Mouse (Mus musculus) embryo, embryonic 10 days (tissue): Measurements from ENCODE around the gene Mob1b.

Experiments used
- DNase-seq: peaks from one replicate; pipeline ENCODE4 v3.0.0-alpha.2; 2015; ENCODE audit warnings: low spot score

The Mob1b gene

DNA sequence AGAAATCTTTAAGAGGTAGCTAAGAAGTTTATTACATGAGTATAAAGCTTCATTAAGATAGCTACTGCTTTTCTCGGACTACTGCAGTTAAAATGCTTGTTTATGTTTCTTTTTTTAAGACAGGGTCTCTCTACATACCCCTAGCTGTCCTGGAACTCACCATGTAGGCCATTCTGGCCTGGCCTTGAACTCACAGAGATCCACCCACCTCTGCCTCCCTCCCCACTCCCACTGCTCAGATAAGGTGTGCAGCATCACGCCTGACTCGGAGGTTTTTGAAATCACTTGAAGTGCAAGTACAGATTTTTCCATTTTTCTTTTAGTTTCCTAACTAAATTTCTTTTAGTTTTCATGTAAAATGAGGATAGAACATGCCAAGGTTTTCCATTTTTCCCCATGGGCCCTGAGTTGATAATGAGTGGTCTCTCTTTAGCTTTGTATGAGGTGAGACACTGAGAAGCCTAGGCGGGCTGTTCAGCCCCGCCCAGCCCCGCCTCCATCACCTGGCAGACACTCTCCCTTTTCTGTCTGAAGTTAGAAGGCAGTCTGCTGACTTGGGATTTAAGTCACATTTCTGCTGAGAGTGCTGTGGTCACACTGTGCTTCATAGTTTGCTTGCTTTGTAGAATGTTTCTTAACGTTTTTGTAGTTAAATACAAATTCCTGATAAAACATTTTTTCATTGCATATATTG, 61.6 kb downstream of the Mob1b start:
- DNase-seq = no peak

DNA sequence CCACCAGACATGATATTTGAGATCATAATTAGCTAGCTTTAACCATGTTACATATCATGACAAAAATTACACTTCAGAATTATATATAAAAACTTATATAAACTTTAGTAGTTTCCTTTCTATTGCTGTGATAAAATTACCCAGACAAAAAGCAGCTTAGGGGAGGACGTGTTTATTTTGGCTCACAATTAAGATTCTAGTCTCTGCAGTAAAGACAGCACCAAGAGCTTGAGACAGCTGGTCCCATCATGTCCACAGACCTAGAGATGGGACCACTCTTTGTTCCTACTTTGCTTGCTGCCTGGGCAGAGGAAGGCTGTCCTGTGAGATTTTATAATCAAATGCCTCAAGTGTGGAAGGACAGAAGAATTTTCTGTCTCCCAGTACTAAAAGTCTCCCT, 64.4 kb downstream of the Mob1b start:
- no peak for DNase-seq

DNA sequence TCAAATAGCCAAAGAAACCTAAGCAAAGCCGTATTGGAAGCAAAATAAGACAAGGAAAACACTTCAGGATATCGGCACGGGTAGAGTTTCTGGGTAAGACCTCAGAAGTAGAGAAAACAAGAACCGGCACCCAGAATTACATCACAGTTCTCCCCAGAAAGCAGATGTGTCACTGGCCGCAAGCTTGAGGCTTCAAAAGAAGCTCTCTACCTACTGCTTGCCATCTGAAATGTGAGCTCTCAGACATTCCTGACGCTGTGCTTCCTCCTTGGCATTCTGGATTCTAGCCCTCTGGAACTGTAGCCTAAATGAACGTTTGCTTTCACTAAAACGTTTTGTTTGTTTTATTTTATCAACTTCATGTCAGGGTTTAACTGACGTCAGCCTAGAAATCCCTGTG, 70.0 kb downstream of the Mob1b start:
- no peak for DNase-seq

DNA sequence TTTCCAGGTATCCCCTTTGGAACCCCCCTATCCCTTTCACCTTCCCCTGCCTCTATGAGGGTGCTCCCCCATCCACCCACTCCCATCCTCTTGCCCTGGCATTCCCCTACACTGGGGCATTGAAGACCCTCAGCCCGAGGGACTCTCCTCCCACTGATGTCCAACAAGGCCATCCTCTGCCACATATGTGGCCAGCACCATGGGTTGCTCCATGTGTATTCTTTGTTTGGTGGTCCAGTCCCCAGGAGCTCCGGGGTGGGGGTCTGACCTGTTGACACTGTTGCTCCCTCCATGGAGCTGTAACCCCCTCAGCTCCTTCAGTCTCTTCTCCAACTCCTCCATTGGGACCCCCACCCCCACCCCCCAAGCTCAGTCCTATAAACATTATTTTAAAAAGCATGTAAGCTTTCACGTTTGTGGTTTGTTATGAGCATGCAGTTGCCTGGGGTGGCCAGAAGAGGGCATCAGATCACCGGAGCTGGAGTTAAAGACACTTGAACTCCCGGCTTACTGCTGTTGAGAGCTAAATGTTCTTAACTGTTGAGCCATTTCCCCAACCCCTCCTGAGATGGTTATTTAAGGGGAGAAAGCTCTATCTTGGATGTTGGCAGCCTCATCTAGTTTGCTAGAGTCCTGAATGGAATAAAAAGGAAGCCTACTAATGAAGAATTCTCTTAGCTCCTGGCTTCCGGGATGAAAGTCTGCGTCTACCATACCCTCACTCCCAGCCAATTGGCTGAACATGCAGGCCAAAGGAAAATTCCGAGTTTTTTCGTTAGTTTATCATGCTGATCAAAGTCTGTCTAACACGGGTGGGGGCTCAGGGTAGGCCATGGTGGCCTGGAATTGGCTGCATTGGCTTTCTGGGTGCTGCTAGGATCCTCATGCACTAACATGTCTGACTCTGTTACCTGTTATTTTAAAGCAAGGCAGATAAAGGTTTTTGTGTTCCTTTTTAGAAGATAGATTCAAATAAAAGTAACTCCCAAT, 70.9 kb downstream of the Mob1b start:
- DNase-seq = peak; percentile 74

DNA sequence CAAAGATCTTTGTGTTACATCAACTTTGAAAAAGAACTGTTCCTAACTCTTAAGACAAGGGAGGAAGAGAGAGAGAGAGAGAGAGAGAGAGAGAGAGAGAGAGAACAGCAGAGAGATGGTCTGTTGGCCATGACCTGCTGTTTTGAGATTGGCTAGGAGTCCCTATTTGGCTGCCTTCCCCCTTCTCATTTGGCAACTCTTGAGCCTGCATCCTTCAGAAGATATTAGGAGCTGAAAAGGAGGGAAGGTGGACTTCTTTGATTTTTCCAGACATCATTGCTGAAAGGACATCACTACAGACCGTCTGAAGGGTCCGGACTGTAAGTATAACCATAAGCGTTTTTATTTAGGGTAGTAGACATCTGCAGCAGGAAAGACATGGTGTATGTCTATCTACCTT, 73.0 kb downstream of the Mob1b start:
- no peak for DNase-seq

DNA sequence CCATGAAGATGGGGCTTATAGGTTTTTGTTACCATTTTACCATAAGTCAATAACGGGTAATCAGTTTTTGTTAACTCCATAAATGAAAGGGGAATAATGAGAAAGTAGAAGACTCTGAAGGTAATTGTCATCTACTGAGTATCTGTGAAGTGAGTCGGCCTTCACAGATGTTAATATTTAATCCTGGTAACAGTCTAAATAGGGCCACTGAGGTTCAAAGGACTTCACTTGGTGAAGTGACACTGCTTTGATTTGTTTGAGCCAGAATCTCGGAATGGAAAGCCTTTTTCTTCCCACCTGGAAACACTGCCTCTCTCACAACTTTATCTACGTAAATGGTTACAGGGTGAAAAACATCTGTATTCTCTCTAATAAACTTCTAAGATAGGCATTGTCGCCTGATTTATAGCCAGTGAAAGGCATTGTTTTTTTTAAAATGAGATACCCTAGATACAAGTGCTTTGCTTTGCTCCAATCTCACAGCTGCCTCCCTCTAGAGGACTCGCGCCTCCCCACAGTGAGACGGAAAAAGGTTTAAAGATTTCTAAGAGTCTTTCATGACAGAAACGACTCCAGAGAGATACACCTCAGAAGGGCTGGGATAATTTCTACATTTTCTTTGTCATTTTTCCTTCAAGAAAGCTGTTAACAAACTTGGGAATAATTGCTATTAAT, 75.4 kb downstream of the Mob1b start:
- no peak for DNase-seq

DNA sequence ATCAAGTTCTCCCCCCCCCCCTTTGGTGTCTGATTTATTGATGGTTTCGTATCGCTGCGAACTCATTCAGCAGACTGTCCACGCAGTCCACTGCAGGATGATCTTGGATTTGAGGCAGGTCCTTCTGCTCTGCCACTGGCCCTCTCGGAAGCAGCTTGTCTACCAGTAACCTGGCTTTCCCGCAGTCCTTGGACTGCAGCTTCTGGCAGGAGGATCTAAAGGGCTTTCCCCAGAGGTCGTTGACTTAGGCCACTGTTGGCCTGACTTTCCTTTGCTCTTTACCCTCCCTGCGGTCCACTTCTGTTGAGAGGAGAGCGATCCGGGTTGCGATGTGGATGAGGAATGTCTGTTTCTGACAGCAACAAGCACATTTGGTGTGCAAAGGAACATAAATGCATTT, 75.9 kb downstream of the Mob1b start:
- DNase-seq = peak; percentile 23

DNA sequence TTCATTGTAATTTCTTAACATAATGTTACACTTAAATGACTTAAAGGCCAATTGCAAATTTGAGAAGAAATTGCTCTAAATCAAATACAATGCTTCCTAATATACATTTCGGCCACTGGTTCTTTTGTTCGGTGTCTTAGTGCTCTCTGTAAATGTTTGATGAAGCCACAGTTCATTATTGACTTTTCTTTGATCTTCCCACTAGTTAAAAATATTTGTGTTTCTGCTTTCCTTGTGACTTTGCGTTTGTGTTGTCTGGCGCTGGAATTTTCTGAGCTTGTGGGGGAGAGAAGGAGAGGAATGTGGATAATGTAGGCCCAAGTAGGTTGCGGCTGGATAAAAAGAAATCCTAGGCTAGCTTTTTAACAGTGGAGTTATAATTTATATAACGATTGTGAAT, 76.5 kb downstream of the Mob1b start:
- no peak for DNase-seq

DNA sequence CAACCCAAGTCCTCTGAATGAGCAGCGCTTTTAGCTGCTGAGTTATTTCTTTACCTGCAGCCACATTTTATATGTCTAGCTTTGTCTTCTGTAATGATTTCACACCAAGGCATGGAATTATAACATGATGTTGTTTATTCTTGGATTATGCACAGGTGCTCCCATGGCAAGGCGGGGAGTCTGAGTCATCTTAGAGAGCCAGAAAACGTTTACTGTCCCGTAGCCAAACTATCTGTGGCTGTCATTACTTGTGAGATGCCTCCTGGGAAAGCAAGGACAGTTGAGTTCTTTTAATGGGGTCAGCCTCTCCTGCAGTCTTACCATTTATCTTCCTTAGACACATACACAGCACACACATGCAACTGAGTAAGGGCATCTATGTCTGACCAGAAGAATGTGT, 85.0 kb downstream of the Mob1b start:
- no peak for DNase-seq

DNA sequence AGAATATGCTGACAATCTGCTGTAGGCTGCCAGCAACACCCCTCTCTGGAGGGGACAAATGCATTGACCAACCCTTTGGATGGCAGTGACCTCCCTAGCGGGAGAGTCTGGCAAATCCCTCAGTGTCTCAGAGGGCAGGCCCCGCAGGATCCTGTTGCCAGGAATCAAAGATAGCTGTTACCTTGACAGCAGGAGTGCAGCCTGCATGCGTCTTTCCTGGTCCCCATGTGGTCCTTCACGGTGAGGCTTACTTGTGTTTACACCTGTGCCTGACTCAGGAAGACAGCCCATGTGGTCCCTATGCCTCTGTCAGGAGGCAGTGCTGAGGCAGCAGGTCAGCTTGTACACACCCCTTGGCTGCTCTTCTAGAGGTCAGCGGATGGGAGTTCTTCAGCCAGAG, 85.6 kb downstream of the Mob1b start:
- DNase-seq = no peak

DNA sequence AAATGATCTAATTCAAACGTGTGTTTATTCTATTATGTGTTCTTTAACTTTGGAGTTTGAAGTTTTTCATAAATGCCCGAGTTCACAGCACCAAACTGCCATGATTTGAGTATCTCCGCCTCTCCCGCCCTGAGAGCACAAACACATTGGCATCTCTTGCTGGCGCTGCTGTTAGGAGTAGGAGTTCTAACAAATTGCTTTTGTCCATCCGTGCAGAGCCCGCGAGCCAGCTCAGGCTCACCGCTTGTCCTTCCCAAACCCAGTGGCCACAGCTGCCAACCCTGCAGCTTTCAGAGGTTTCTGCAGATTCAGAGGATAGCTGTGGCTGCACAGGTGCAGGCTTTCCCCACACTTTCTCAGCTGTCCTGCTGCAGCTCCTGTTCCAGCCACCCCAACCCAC, 86.7 kb downstream of the Mob1b start:
- DNase-seq = peak; percentile 10

DNA sequence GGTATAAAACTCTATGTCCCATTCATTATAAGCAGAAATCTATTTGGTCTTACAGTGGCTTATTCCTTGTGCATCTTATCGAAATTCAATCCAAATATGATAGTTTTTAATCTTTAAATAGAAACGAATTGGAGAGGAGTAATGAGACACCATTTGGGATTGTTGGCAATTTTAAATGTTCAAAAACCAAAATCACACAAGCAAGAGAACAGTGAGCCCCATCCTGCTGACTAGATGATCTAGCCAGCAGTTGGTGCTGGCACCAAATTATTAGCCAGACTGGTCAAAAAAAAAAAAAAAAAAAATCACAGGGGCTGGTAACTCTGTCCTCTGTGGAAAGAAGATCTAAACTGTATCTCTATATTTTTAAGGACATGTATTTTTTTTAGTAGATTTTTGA, 92.5 kb downstream of the Mob1b start:
- DNase-seq = no peak
